Mouse (Mus musculus) brain, embryonic 18.5 days (tissue): Measurements from ENCODE around the gene Gm9844.
"Not testable (repeated sequence)": the region's sequence is repeated elsewhere in the genome, so short reads cannot be mapped to it uniquely, and the experiment has no call there.

ENCODE experiments used
- DNase-seq: peaks from one replicate; pipeline ENCODE4 v3.0.0-alpha.2; 2012; ENCODE audit warnings: low read depth, low spot score

The Gm9844 gene

DNA sequence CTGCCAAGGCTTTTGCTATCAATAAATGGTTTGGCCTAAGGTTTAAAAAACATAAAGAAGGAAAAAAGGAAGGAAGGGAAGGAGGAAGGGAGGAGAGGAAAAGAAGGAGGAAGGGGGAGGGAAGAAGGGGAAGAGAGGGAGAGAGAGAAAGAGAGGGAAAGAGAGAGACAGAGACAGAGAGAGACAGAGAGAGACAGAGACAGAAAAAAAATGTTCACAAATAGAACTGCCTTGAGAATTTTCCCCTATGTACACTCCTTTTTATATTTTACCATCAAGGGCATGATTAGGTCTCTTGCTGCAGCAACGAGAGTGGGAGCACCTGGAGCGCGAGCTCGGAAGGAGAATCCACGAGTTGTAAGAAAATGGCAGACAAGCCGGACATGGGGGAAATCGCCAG, at the start of gene Gm9844:
Gene Gm9844 (plus strand): TSS at position 301 of the 400 bp plus-strand sequence.
- DNase-seq = no peak

DNA sequence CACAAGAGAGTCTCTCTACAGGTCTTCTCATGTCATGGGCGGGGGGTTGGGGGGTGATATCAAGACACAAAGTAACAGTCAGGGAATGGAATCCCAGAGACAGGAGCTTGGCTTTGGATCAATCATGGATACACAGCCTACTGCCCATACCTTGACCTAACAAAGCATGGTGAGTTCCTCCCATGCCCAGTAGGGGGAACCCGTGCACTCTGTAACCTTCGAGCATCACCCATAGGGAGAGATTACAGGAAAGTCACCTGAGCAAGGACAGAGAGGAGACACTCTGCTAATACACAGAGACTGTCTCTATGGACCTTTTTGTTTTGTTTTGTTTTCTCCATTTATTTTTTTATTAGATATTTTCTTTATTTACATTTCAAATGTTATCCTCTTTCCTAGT, 44.5 kb upstream of the Gm9844 start:
- no peak for DNase-seq

DNA sequence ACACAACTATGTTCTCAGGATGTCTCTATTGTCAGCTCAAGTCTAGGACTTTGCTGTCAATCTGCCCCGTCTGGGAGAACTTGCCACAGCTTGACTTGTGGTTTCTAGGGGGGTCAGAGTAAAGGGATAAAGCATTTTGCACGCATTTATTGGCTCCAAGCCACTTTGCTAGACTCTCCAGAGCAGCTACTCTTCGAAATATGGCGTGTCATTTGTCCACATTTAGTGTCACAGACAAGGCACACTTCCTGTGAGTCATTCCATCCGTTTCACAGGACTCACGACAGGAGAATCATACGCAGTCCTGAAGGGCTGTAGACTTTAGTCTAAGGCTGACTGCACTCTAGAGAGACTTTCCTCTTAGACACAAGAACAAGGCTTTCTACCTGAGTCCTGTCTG, 37.6 kb upstream of the Gm9844 start:
- no peak for DNase-seq

DNA sequence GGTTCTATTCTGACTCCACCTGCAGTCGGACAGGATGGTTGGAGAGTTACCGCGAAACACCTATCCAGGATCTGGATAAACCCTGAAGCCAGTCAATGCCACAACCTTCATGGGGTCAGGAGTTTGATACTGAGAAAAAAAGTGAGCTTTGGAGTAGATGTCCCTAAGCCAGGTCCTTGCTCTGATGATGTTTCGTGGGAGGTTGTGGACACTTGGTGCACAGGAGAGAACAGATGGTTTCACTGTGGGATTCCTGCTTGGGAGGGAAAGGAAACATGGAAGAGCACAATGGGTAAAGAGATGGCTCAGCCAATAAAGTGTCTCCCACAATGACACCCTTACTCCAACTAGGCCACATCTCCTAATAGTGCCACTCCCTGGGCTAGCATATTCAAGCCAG, 34.8 kb upstream of the Gm9844 start:
- DNase-seq = no peak

DNA sequence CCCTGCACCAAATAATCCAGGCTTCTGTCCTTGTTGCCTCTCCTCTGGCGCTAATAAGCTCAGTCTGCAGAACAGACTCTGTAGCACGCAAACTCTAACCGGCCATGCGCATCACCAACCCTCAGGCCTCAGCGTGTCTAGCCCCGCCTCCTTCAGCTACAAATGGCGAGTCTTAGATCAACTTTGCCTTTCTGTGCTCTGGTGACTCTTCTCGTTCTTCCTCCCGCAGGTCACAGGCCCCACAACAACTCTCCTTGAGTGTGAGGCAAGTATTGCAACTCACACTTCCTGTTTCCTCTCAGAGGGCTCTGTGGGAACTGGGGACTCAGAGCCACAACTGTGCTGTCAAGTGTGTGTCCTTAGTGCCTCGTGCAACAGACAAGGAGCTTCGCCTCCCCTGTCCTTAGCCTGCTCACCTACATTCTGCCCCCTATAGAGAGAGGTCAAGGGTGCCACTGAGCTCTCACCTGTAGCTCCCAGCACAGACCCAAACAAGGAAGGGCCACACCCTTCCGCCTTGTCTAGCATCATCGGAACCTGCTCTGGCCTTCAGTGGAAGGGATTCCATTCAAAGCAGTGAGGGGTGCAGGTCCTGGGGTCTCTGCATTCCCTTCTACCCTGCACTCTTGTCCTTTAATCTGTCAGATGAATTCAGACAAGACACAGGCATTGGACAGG, 23.1 kb upstream of the Gm9844 start:
- not testable (repeated sequence) for DNase-seq

DNA sequence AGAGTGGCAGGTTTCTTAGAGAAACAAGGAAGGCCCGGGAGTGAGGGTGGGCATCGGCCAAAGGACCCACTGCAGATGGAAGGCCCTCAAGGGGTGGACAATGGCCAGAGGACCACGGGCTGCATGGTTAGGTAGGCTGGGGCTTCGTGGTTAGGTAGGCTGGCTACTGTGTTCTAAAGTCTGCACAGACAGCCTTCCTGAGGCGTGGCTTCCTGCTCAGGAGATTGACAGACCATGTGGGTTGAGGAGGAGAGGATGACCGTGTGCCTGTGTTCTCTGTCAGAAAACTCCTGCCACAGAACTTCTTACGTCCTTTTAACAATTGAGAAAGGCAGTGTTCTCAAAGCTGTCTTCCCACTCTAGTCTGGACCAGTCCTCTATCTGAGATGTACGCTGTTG, 22.6 kb upstream of the Gm9844 start:
- DNase-seq = no peak

DNA sequence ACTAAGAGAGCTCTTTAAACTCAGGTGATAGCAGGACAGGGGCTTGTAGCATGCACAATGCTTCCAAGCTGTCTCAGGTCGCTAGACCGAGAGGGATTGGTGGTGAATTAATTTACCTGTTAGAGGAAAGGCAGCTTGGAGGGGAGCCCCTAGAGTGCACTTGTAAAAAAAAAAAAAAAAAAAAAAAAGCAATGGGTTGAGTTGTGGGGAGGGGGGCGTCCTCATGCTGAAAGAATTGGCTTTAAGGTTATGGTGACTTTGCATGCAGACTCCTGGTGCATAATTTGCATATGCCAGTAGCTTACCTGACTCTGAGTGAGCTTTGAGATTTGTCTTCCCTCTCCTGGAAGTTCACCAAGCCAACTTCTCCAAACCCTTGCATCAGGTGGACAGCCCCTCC, 21.7 kb upstream of the Gm9844 start:
- DNase-seq = no peak

DNA sequence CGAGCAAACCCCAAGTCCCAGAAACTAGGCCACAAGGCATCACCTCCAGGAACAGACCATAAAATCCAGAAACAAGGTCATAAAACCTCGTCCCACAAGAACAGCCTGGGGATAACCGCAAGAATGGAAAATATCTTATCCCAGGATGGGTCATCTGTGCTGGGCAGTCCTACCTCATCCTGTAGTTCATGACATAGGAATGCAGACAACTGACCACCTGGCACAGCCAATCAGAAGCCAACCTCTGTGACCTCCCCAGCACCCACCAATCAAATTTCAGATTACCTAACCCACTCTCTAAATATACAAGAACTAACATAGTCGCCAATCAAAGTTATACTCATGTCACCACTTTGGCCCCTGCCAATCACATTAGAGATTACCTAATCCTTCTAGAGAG, 21.0 kb upstream of the Gm9844 start:
- no peak for DNase-seq

DNA sequence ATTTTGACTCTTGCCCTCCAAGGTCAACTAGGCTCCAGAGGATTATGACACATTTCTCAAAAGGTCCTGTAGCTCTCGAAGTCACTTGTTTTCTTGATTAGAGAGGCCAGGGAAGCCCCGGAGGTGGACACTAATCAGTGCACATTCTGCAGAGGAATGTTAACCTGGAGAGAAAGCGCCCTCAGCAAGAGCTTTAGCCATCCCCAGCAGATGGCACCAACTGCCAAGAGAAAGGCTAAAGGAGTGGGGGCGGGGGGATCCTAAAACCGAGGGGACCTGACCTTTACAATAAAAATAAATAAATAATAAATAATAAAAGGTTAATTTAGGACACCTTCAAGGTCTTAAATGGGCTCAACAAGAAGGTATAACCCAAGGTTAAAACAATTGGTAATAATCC, 17.9 kb upstream of the Gm9844 start:
- DNase-seq = no peak

DNA sequence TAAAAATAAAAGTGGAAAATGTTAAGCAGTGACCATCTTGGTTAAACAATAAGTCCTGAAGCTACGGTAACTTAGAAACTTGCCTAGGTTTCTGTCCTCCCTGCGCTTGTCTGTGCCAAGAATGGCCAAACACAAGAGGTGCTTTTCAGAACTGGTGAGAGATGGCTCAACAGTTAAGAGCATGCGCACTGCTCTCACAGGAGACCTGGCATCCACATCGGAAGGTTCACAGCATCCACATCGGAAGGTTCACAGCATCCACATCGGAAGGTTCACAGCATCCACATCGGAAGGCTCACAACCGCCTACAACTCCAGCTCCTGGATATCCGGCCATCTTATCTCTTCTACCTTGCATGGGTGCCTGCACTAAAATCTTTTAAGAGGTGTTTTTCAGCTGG, 16.8 kb upstream of the Gm9844 start:
- no peak for DNase-seq

DNA sequence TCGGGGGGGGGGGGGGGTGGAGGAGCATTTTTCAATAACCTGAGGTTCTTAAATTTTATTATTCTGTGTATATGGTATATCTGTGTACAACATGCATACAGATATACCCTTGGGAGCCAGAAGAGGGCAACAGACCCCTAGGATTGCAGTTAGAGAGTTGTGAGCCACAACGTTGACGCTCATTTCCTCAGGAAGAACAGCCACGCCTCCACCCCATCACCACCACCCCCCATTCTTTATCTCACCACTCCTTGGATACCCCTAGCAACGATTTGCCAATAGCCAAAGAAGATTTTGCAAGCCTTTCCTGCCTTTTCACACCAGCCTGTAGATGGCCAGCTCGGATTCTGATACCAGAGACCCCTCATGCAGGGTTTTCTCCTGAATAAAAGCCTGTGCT, 16.3 kb upstream of the Gm9844 start:
- peak; percentile 14 for DNase-seq

DNA sequence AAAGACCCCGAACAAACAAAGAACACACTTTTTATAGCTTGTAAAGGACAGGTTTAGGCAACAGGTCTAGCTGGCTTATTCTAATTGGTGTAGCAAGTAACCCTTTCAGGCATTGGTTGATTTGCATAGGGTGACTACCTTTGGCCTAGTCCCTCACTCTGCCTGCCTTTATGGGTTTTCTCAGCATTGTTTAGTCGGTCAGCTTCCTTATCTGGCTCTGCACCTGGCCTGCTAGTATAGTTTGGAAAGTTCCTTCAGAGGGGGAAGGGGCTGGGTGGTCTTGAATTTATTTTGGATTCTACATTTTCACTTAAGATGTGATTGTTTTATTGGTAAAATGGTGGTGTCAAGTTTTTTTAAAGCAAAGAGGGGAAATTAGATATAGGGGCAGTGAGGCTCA, 15.4 kb upstream of the Gm9844 start:
- not testable (repeated sequence) for DNase-seq

DNA sequence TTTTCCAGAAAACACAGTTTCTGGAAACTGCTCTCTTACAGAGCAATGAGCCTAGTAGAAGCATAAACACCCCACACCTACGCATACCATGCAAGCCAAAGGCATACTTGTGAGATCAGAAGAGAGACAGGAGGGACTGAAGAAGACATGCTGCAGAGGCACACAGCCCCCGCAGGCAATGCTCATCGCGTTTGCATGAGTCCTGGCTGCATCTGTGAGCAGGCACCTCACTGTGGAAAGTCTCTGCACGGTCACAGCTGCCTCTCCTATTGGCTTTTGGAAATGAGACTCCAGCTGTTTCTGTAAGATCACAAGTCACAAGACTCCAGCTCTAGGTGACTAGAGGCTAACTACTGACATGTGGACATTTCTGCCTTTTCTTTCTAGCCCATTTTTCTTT, 11.9 kb upstream of the Gm9844 start:
- DNase-seq = no peak

DNA sequence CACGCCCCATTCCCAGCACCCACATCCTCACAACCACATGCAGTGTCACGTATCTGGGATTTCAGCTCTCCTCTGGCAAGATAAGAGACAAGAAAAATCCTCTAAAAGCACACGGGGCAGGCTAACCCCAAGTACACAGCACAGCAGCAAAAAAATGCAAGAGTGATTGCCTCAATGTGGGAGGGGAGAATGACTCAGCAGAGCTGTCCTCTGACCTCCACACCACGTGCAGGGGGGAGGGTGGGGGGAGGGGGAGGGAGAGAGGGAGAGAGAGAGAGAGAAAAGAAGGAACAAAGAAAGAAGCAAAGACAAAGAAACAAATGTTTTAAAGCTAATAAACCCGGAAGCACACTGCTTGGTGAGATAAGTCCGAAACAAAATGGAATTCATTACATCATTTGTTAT, 11.1 kb upstream of the Gm9844 start:
- no peak for DNase-seq

DNA sequence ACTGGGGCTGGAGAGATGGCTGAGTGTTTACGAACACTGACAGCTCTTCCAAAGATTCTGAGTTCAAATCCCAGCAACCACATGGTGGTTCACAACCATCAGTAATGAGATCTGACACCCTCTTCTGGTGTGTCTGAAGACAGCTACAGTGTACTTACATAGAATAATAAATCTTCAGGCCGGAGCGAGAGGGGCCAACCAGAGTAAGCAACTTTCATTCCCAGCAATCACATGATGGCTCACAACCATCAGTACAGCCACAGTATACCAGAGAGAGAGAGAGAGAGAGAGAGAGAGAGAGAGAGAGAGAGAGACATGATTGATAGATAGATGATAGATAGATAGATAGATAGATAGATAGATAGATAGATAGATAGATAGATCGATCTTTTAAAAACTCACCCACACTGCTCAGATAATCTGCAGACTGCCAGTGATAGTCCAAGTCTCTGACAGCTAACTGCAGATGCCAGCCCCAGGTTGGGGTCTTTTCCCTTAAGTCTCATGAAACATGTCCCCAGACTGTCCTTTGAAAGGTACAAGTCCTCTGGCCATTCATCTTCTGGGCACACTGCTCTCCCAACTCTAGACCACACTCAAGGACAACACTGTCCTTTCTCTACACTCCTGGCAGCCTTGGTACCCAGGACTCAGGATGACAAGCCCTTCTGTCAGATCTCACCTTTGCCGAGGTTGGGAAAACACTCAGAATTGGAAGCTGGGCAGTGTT, 10.3 kb upstream of the Gm9844 start:
- DNase-seq = no peak

DNA sequence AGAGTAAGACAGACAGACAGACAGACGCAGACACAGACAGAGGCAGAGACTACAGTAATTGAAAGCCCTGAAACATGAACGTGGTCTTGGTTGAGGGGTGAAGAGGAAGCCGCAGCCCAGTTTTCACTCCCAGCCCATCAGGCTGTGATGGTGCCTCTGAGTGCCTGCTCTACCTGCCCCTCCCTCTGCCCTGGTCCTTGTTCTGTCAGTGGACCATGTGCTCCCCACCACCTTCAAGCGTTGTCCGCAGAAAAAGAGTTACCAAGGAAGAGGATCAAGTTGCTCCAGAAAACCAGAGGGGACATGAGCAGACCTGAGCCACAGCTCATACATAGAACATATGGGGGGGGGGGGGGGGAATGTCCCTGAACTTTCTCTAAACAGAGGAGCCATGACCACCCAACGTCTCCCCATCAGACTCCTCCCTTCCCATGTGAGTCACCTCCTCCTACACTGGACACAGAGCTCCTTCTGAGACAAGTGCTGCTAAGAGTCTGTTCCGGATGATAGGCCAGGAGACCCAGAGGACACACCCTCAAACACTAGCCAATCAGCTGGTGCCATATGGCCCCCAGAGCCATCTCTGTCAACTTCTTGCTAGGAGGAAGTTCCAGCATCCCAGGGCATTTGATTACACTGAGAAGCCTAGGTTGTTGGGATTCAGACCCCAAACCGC, 9.3 kb upstream of the Gm9844 start:
- DNase-seq = no peak

DNA sequence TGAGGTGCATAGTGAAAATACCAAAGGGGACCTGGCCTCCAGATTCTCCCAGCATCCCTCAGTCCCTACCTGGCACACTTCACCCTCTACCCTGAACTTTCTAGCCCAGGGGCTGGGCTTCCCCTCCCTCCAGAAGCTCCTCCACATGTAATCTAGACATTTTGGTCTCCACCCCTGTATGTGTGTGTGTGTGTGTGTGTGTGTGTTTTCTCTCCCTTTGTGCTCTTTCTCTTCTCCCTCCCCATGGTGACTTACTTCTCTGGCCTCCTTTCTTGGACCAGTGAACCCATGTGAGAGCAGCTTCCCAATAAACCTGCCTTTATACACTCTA, 8.8 kb upstream of the Gm9844 start:
- DNase-seq = no peak

DNA sequence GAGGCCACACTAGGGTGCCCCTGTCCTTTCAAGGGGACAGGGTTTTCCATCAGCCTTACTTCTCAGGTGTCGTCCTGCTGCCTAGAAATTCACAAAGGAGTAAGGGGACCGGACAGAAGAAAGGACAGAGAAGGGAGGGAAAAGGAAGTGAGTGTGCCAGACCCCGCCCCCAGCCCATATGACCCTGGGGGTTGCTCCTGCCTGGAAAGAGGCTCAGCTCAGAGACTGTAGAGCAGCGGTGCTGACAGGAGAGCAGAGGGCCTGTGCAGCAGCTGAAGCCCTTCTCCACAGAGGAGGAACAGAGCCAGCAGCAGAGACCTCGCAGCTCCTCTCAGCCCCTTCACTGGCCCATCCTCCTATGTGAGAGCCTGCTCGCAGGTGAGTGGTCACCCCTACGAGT, 8.3 kb upstream of the Gm9844 start:
- no peak for DNase-seq

DNA sequence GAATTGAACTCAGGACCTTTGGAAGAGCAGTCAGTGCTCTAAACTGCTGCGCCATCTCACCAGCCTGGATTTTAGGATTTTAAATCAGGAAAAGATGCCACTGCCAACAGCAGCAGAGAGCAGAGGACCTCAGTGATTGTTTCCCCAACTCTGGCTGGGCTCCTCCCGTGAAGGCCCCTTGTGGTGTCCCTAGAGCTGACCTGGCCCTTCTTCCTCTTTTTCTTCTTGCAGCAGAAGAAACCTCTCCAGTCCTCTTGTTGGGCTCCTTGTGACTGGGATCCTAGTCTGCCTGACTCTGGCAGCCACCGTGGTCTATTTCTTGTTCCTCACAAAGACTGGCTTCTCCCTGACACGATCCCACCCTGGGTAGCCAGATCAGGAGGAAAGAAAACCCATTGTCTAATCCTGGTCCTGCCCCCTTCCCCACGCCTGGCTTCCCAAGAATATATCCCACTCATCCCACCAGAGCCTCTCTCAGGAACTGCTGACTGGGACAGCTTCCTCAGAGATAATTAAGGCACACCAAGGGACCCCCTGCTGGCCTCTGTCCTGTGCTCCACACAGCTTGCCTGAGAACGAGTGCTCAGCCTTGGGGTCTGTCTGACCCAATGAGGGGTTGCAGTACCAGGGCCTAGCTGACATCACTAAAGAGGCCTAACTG, 5.4 kb upstream of the Gm9844 start:
- no peak for DNase-seq

DNA sequence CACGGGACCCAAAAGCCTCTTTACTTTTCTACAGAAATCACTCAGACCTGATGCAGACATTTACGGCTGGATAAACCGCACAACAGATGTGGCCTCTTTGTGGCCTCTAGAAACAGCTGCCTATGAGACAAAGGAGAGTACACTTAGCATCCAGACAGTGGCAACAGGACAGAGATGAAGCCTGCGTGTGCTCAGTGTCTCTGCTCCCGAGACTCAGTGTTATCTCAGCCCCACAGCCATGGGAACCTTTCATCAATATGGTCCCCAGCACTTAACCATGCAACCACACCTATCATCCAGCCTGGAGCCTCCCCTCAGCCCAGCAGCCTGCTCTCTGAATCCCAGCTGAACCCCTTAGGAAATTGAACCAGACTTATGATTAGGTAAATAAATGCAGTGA, 2.8 kb upstream of the Gm9844 start:
- no peak for DNase-seq

DNA sequence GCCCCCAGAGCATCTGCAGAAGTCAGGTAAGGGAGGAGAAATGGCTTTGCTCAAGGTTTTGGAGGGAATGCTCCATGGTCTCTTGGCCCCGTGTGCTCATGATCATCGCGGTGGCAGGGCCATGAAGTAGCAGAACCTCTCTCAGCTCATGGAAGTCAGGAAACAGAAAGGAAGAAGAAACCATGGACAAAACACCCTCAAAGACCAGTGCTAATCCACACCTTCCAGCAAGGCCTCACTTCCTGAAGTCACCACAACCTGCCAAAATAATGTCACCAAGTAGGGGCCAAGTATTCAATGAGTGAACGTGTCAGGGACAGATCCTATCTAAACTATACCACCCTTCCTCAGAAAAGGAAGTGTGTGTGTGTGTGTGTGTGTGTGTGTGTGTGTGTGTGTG, 840 bp downstream of the Gm9844 start:
- no peak for DNase-seq

DNA sequence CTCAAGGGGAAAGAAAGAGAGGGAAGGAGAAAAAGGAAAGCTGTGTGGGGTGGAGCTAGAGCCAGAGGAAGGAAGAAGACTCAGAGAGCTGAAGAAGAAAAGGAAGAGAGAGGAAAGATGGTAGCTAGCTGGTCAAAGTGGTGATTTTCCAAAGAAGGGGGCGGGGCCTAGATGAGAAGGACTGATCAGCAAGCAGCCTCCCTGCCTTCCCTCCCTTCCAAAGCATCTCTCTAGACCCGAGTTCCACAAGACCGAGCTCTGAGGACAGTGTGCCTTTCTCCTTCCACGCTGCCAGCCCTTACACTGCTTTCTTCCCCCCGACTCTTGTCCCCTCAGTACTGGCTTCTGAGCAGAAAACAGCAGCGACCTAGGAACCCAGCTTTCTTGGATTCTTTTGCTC, 2.1 kb downstream of the Gm9844 start:
- DNase-seq = no peak

DNA sequence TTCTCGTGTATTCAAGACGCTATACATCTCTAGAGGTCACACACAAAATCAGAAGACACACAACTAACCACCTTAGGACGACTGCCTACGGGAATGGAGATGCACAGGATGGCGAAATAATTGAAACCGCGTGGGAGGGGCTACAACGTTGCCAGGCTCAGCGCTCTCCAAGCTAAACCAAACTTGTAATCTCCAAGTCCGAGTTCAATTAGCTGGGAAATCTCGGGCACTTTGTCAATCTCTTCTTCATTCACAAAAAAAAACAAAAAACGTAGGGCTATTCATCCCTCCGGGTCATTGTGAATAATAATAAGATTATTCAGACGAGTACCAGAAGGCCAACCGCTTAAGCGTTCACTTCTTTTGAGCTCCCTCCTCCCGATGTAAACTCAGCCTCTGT, 7.1 kb downstream of the Gm9844 start:
- no peak for DNase-seq
